Mouse (Mus musculus) megakaryocyte, embryonic 14.5 days (primary cell): Measurements from ENCODE around the gene Asap3. TPM values are rescaled to one million over a fixed set of nuclear protein-coding genes. Genes with fewer than 3 reads are reported as not detected.

Source experiments
- H3K27me3 ChIP-seq: replicated peaks from 2 replicates; pipeline ENCODE3; 2012; ENCODE audit warnings: inconsistent platforms
- H3K36me3 ChIP-seq: replicated peaks from 2 replicates; pipeline ENCODE3; 2012; ENCODE audit warnings: low read length, inconsistent platforms, mixed read lengths
- H3K4me1 ChIP-seq: 2 replicates; pipeline ENCODE4 v1.6.1; 2012; ENCODE audit warnings: inconsistent platforms
- H3K4me3 ChIP-seq: replicated peaks from 2 replicates; pipeline ENCODE3; 2012; ENCODE audit warnings: moderate library complexity, mild to moderate bottlenecking, inconsistent platforms
- H3K9me3 ChIP-seq: 2 replicates; pipeline ENCODE4 v1.6.1; 2012; ENCODE audit warnings: inconsistent platforms
- FLI1 ChIP-seq: IDR thresholded peaks from 2 replicates; pipeline ENCODE4 v1.6.1; 2012; ENCODE audit warnings: low read length, inconsistent platforms, mixed read lengths
- GATA1 ChIP-seq: IDR thresholded peaks from 3 replicates; pipeline ENCODE4 v1.6.1; 2012; ENCODE audit warnings: mixed read lengths, low read length, inconsistent platforms, borderline replicate concordance
- polyA plus RNA-seq: library from polyadenylated mRNA; stranded (reverse); fragments of >175 nt; gene quantifications from 2 replicates; pipeline ENCODE4 v1.2.3, GENCODE M21; 2012; ENCODE audit warnings: low replicate concordance; ENCODE audit not compliant: insufficient read depth

Gene Asap3
- polyA plus RNA-seq, 1 experiment, result not detected

DNA sequence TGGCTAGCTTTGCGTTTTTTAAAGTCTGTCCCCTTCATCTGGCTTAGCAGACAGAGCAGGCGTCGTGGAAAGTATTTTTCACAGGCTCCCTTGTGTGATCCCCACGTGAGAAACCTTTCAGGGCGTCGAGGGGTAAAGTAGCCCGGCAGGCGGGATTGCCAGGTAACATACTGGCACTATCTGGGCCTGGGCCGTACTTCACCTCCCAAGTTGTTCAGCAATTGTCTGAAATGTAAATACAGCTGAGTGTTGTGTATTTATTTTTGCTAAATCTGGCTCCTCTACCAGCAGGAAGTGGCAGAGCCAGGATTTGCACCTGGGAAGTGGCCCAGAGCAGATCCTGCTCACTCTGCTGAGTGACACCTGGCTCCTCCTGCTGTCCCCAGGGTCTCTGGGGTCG is 10.9 kb downstream of the Asap3 start:
- no peak for TF ChIP-seq GATA1
- TF ChIP-seq FLI1, result no peak
- Histone ChIP-seq H3K9me3 (0 out of 2 replicates have a peak, but pooled peaks cover 4% of the 10 kb centered on the region), H3K27me3 (peaks cover 87% of the 10 kb centered on the region), H3K36me3 (no peaks in the 10 kb centered on the region), H3K4me3 (no peak overlapping the region), H3K4me1 (peaks cover 7% of the 10 kb centered on the region; the same call in 1 of the 2 replicates)

DNA sequence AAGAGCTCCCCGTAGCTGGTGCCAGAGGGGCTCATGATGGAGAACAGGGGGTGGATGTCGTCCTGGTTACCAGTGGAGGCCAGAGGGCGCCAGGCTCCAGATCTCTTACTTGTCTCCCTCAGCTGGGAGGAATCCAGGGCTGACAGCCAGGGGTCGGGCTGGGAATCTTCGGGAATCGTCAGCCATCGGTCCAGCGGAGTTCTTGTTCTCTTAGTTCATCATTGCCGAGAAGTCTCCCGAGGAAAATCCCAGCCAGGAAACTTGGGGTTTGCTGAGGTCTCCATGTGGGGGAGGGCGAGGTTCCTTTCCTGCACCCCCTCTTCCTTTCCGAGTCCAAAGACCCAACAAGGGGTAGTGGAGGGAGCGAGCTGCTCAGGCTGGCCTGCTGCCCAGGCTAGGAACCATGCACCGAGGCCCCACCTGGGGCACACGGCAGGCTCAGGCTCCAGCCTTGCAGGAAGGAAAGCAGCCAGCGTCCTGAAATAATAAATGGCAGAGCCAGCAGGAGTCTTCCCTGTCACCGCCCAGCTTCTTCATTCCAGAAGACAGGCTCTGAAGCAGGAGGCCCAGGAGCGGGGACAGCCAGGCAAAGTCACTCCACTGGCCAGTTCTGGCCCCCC is 12.5 kb downstream of the Asap3 start:
- H3K4me1 ChIP-seq, result peaks cover 7% of the 10 kb centered on the region; the same call in 1 of the 2 replicates
- H3K4me3 ChIP-seq, result no peak overlapping the region
- no peaks in the 10 kb centered on the region for H3K36me3 ChIP-seq
- TF ChIP-seq GATA1 (no peak), FLI1 (no peak)
- H3K9me3 ChIP-seq, result 0 out of 2 replicates have a peak, but pooled peaks cover 6% of the 10 kb centered on the region
- peaks cover 84% of the 10 kb centered on the region for H3K27me3 ChIP-seq

DNA sequence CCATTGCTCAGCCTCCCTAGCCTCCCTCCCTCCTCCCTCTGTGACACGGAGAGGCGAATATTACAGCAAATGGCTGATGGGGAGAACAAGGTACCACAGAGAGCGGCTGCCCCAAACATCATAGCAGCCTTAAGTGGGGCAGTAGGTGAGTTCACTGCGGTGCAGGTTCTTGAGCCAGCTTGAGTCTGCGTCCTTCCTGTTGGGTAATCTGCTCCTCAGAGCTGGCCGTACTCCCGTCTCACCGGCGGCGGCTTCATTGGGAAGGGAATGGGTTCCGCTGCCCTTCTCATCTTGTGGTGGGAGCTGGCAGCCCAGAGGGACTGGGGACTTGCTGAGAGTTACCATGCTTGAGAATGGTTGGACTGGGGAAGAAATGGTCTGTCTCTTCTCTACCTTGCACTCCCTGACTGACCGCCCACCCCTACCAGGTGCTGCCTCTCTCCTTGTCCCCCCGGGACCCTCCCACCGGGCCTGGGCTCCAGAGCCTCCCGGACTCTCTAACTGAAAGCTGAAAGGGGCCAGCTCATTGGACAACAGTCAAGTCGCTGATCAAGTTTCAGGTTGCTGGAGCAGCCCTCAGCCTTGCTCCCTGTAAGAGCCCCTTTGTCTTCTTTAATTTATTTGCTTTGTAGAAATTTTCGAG is 14.1 kb downstream of the Asap3 start:
- no peak overlapping the region for H3K4me3 ChIP-seq
- H3K36me3 ChIP-seq, result no peaks in the 10 kb centered on the region
- peaks cover 15% of the 10 kb centered on the region for H3K4me1 ChIP-seq
- H3K27me3 ChIP-seq, result peaks cover 88% of the 10 kb centered on the region
- 0 out of 2 replicates have a peak, but pooled peaks cover 6% of the 10 kb centered on the region for H3K9me3 ChIP-seq
- no peak for TF ChIP-seq FLI1
- TF ChIP-seq GATA1, result no peak

DNA sequence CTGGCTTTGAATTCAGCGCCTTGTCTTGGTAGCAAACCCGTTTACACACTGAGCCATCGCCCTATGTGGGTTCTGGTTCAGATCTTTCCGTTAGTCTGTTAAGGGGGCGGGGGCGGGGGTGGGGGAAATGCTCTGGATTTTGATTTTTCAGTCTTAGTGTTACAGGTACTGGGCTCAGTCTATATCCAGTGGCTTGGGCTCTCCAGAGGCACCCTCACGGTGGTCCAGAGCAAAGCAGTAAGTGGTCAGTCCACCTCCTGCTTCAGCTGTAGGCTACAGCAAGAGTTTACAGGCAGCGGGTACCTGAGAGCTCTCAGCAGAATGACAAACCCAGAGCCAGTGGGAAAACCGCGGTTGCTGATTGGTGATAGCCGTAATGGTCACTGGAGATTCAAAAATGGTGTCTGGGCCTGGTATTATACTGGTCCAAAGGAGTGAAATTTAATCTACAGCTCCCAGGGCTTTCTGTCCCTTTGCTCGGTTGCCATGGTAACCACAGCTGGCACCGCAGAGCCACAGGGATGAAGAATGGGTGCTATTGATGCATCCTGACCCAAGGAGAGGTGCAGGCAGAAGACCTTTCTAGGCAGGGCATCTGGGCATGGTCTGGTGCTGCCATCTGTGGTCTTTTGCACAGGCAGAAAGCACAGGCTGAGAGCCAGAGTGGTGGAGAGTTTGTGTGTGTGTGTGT is 17.5 kb downstream of the Asap3 start:
- Histone ChIP-seq H3K27me3 (peaks cover 82% of the 10 kb centered on the region), H3K36me3 (no peaks in the 10 kb centered on the region), H3K4me1 (peaks cover 15% of the 10 kb centered on the region), H3K4me3 (no peak overlapping the region), H3K9me3 (0 out of 2 replicates have a peak, but pooled peaks cover 6% of the 10 kb centered on the region)
- TF ChIP-seq FLI1 (no peak), GATA1 (no peak)

DNA sequence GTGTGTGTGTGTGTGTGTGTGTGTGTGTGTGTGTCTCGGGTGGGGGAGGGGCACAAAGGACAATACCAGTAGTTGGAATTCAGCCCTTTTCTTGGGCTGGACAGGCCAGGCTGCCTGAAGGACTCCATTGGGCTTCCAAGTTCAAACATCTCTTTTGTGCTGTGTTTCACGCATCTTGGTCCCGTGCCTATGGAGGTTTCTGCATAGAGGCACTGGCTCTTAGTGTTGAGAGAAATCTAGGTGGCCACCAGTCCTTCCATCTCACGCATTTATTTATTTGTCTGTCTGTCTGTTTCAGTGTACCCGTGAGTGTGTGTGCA is 18.0 kb downstream of the Asap3 start:
- Histone ChIP-seq H3K27me3 (peaks cover 82% of the 10 kb centered on the region), H3K4me1 (peaks cover 15% of the 10 kb centered on the region), H3K9me3 (0 out of 2 replicates have a peak, but pooled peaks cover 6% of the 10 kb centered on the region), H3K36me3 (no peaks in the 10 kb centered on the region), H3K4me3 (no peak overlapping the region)
- no peak for TF ChIP-seq FLI1

DNA sequence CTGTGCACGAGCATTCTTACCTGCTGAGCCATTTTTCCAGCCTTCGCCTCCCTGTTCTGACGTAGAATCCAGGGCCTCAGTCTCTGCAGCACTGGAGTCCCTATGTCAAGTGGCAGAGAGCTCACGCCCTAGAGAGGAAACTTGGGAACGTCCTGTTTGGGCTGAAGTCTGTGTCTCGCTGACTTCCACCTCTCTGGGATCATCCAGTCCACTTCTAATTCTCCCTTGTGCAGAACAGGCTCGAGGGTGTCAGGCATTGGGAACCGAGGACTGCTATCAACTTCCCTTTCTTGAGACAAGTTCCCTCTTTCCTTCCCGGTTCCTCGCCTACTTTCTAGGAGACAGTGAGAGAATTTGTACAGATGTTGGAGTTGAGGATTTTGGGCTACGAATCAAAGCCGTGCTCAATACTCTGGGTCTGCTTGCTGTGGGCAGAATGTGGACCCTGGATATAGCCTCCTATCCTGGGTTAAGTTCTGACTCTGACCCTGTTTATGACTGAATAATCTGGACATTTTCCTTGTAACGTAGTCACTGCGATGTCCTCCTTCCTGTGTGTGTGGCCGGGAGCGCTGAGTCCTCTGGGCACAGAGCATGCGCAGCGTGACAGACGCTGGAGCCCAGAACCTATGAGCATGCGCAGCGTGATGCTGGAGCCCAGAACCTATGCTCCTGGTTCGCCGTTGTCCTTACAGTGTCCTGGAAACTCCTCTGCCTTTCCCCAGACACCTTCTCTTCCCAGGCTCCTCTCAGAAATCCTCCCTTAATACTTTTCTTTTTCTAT is 18.7 kb downstream of the Asap3 start:
- peaks cover 15% of the 10 kb centered on the region for H3K4me1 ChIP-seq
- TF ChIP-seq FLI1, result no peak
- no peak for TF ChIP-seq GATA1
- peaks cover 81% of the 10 kb centered on the region for H3K27me3 ChIP-seq

GRCm38 (mm10) chr4:136227408-136227807 is 21.2 kb downstream of the Asap3 start:
- Histone ChIP-seq H3K36me3 (no peaks in the 10 kb centered on the region), H3K4me3 (no peak overlapping the region), H3K27me3 (peaks cover 70% of the 10 kb centered on the region), H3K4me1 (peaks cover 8% of the 10 kb centered on the region), H3K9me3 (no peaks in the 10 kb centered on the region)
- TF ChIP-seq FLI1 (no peak), GATA1 (no peak)

More for the DNA sequence above, 18.7 kb downstream of the Asap3 start:
- H3K4me3 ChIP-seq, result no peak overlapping the region
- 0 out of 2 replicates have a peak, but pooled peaks cover 6% of the 10 kb centered on the region for H3K9me3 ChIP-seq
- no peaks in the 10 kb centered on the region for H3K36me3 ChIP-seq

- Histone ChIP-seq H3K4me3 (no peak overlapping the region), H3K27me3 (peaks cover 71% of the 10 kb centered on the region), H3K9me3 (no peaks in the 10 kb centered on the region), H3K4me1 (peaks cover 8% of the 10 kb centered on the region), H3K36me3 (no peaks in the 10 kb centered on the region)
- no peak for TF ChIP-seq FLI1
- TF ChIP-seq GATA1, result no peak
Observed at GRCm38 (mm10) chr4:136228640-136229039, 22.5 kb downstream of the Asap3 start.

DNA sequence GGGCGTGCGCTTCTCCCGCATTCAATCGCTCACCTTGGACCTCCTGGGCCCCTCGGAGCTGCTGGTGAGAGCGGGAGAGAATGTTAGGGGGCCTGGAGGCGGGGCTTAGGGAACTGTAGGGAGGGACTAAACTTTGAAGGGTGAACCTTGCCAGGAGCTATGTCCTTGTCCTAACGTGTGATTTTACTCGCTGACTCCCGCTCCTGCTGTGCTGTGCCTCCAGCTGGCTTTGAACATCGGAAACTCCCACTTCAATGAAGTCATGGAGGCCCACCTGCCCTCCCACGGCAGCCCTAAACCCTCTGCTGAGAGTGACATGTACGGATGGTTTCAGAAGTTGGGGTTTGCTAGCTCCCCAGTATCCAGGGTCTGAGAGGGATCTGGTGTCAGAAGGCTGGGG is 32.5 kb downstream of the Asap3 start:
- no peaks in the 10 kb centered on the region for H3K36me3 ChIP-seq
- peaks cover 90% of the 10 kb centered on the region for H3K27me3 ChIP-seq
- H3K4me1 ChIP-seq, result peaks cover 25% of the 10 kb centered on the region
- H3K9me3 ChIP-seq, result peaks cover 10% of the 10 kb centered on the region
- H3K4me3 ChIP-seq, result no peak overlapping the region
- TF ChIP-seq GATA1, result no peak
- TF ChIP-seq FLI1, result no peak
